8 mouse cellular contexts compared by ENCODE assay signal in genomic region chr8:84637946-84638554, GRCm38 (mm10). TPM values are rescaled to one million over a fixed set of nuclear protein-coding genes. Genes with fewer than 3 reads are reported as not detected.
DNase-seq lines count a peak whose midpoint lies in the region; ATAC-seq and TF ChIP-seq lines count a peak whose summit lies in the region.

No protein-coding gene starts in this region.

- peak overlapping the region; percentile 74 for H3K9ac ChIP-seq in heart, embryonic 15.5 days
- H3K9ac ChIP-seq in intestine, embryonic 14.5 days (ENCODE audit: low read length) = peak overlapping the region; percentile 69

- no peaks in the 10 kb centered on the region; the same call in 1 of the 2 replicates for H3K36me3 ChIP-seq in heart, embryonic 15.5 days
- H3K36me3 ChIP-seq in intestine, embryonic 14.5 days (ENCODE audit: control insufficient read depth, insufficient read depth, low read length) = no peaks in the 10 kb centered on the region
- H3K36me3 ChIP-seq in myocyte (ENCODE audit: control insufficient read depth, insufficient read depth) = no peaks in the 10 kb centered on the region

- no peaks in the 10 kb centered on the region for H3K79me2 ChIP-seq in myocyte (ENCODE audit: control insufficient read depth, insufficient read depth)

- intact Hi-C loops in heart, postnatal 14 days (cut with DNase I) = loop anchor here (1.0 kb wide), 1 partner anchor 177 kb away; no protein-coding TSS in a partner anchor

- H3K4me2 ChIP-seq in heart, embryonic 15.5 days = peak overlapping the region; percentile 94
- H3K4me2 ChIP-seq in intestine, embryonic 14.5 days (ENCODE audit: low read length) = peak overlapping the region; percentile 81
- peak overlapping the region; percentile 76 for H3K4me2 ChIP-seq in myocyte (ENCODE audit: low read depth)

- H3K27me3 ChIP-seq in heart, embryonic 15.5 days = no peaks in the 10 kb centered on the region
- H3K27me3 ChIP-seq in intestine, embryonic 14.5 days (replicated peaks; ENCODE audit: control insufficient read depth, insufficient read depth, low read length) = no peaks in the 10 kb centered on the region
- no peaks in the 10 kb centered on the region for H3K27me3 ChIP-seq in myocyte (ENCODE audit: control insufficient read depth, insufficient read depth, insufficient read length)

- no peak for ATAC-seq in heart, embryonic 15.5 days (replicated peaks; ENCODE audit: insufficient number of reproducible peaks, insufficient read depth, low FRiP score, low read depth)
- no peak for ATAC-seq in intestine, embryonic 14.5 days (replicated peaks; ENCODE audit: low FRiP score, low TSS enrichment, low read depth)

- H3K4me3 ChIP-seq in heart, embryonic 15.5 days = peak overlapping the region; percentile 66
- H3K4me3 ChIP-seq in intestine, embryonic 14.5 days (ENCODE audit: low read depth, low read length) = peak overlapping the region; percentile 55
- H3K4me3 ChIP-seq in myocyte = peak overlapping the region; percentile 32

- peaks cover 30% of the 10 kb centered on the region for H3K4me1 ChIP-seq in heart, embryonic 15.5 days (replicated peaks)
- H3K4me1 ChIP-seq in intestine, embryonic 14.5 days (replicated peaks; ENCODE audit: control insufficient read depth, insufficient read depth, low read length) = peaks cover 16% of the 10 kb centered on the region

- TF ChIP-seq CTCF in brain, embryonic 14.5 days (IDR thresholded peaks at IDR 0.05; ENCODE audit: borderline replicate concordance, extremely low read depth, insufficient read depth, insufficient read length) = no peak

- no peak overlapping the region for H3ac ChIP-seq in myocyte (ENCODE audit: control insufficient read depth, insufficient read length)

- TF ChIP-seq POLR2A in brain, embryonic 14.5 days (IDR thresholded peaks at IDR 0.05; ENCODE audit: borderline replicate concordance, extremely low read depth, insufficient read depth, insufficient read length, poor library complexity, severe bottlenecking) = no peak
- TF ChIP-seq POLR2A in myocyte (IDR thresholded peaks at IDR 0.05; ENCODE audit: insufficient read length, low read depth) = no peak

- H3K9me3 ChIP-seq in heart, embryonic 15.5 days (replicated peaks) = no peaks in the 10 kb centered on the region
- H3K9me3 ChIP-seq in intestine, embryonic 14.5 days (ENCODE audit: control insufficient read depth, low read length) = no peaks in the 10 kb centered on the region

- no peak for DNase-seq in heart, postnatal 14 days
- DNase-seq in brain, embryonic 14.5 days (ENCODE audit: low read depth) = peak; percentile 27
- no peak for DNase-seq in intestine, embryonic 14.5 days (ENCODE audit: low spot score)
- DNase-seq in urinary bladder, postnatal 10 days (ENCODE audit: low spot score) = no peak
- no peak for DNase-seq in left cerebral cortex, adult 9 months (ENCODE audit: low spot score in 2 of 2)
- DNase-seq in urinary bladder, postnatal 4 days (ENCODE audit: low spot score in 2 of 2) = no peak

- H3K27ac ChIP-seq in heart, embryonic 15.5 days = no peak overlapping the region
- H3K27ac ChIP-seq in intestine, embryonic 14.5 days (ENCODE audit: low read depth) = peak overlapping the region; percentile 92

- 52% methylated on average over 8 of the region's 8 CpGs for WGBS in heart, embryonic 15.5 days
- WGBS in intestine, embryonic 14.5 days = 38% methylated on average over 8 of the region's 8 CpGs

TF ChIP-seq in myocyte, 11 proteins besides CTCF, POLR2A, EP300 and RAD21:
- no peak for TF ChIP-seq CEBPB (IDR thresholded peaks at IDR 0.05; ENCODE audit: insufficient read depth, poor library complexity, severe bottlenecking)

RNA-seq across cellular contexts. Expression of gene Ier2, which starts 24.6 kb away (rescaled TPM):
- polyA plus RNA-seq in heart, embryonic 15.5 days (2015; fragmentation: Nextera tagmentation; extraction: Ambion mirVana) = 34.9 and 50.5 TPM in 2 replicates
- 10 to 100 TPM; 26.2 to 29.4 TPM for total RNA-seq in heart, postnatal 14 days (2021)
- 7.3 and 11.0 TPM in 2 replicates for polyA plus RNA-seq in brain, embryonic 14.5 days (2012; rRNA removed)
- 73.2 and 75.5 TPM in 2 replicates for polyA plus RNA-seq in intestine, embryonic 14.5 days (2014; fragmentation: Nextera tagmentation; extraction: Ambion mirVana)
- 75.7 TPM for polyA plus RNA-seq in myocyte (2012; fragmentation: generic; extraction: Trizol)

RNA-seq across cellular contexts. Expression of gene Trmt1, which starts 48.1 kb away (rescaled TPM):
- polyA plus RNA-seq in heart, embryonic 15.5 days (2015; fragmentation: Nextera tagmentation; extraction: Ambion mirVana) = 40.6 and 47.4 TPM in 2 replicates
- total RNA-seq in heart, postnatal 14 days (2021) = 10 to 100 TPM; 32.5 to 35.2 TPM
- 113 and 120 TPM in 2 replicates for polyA plus RNA-seq in brain, embryonic 14.5 days (2012; rRNA removed)
- polyA plus RNA-seq in intestine, embryonic 14.5 days (2014; fragmentation: Nextera tagmentation; extraction: Ambion mirVana) = 85.9 and 87.0 TPM in 2 replicates
- polyA plus RNA-seq in myocyte (2012; fragmentation: generic; extraction: Trizol) = 94.4 TPM

RNA-seq across cellular contexts. Expression of gene Nacc1, which starts 49.6 kb away (rescaled TPM):
- 10.7 and 14.6 TPM in 2 replicates for polyA plus RNA-seq in heart, embryonic 15.5 days (2015; fragmentation: Nextera tagmentation; extraction: Ambion mirVana)
- 10 to 100 TPM; 35.6 to 40.5 TPM for total RNA-seq in heart, postnatal 14 days (2021)
- 81.8 and 87.0 TPM in 2 replicates for polyA plus RNA-seq in brain, embryonic 14.5 days (2012; rRNA removed)
- 23.7 and 25.0 TPM in 2 replicates for polyA plus RNA-seq in intestine, embryonic 14.5 days (2014; fragmentation: Nextera tagmentation; extraction: Ambion mirVana)
- polyA plus RNA-seq in myocyte (2012; fragmentation: generic; extraction: Trizol) = 56.1 TPM
